Mouse (Mus musculus) olfactory bulb, adult 2 months (tissue): ENCODE results near the gene Asb5.

Experiments used
- CTCF ChIP-seq: fragments of 200-500 bp; IDR thresholded peaks from 2 replicates; pipeline ENCODE4 v1.5.1; 2012; ENCODE audit warnings: low read depth, mild to moderate bottlenecking, low read length, moderate library complexity; ENCODE audit not compliant: insufficient read depth
- POLR2A ChIP-seq: fragments of 200-500 bp; IDR thresholded peaks from 2 replicates; pipeline ENCODE4 v1.6.1; 2012; ENCODE audit warnings: mild to moderate bottlenecking, low read depth, low read length, moderate library complexity; ENCODE audit not compliant: insufficient read depth

DNA sequence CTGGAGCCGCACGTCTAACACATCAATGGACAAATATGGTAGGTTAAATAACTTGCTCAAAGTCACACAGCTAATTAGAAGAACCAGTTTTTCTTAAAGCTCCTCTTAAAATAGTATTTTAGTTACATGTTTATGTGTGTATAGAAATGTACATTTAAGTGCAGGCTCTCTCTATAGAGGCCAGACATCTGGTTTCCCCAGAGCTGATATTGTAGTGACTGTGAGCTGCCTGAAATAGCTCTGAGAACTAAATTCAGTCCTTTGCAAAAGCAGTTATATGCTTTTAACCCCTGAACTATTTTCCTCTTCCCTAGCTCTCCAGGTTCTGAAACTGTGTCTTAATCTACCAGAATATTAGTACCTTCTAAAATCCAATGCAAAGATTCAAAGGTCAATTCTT is 68.0 kb downstream of the Asb5 start:
- TF ChIP-seq CTCF = no peak
- no peak for TF ChIP-seq POLR2A
